Mouse (Mus musculus) left cerebral cortex, postnatal 25 days (tissue): ENCODE measurements at regions not wholly inside any gene's neighbourhood (a gene's known extent, or its start where the extent isn't known, plus 50 kb on each side); places are given as distances from the start of the nearest gene placed in this dataset.

ENCODE experiments used
- DNase-seq, 2 experiments: peaks; one replicate each; pipeline ENCODE4 v3.0.0; 2022; ENCODE audit warnings: low spot score in 2 of 2, mixed read lengths in 1 of 2
- intact Hi-C: fragments of 180-260 bp; cut with DNase I; formaldehyde crosslinking; loops from one replicate; pipeline ENCODE4 v1.15.1; 2025

DNA sequence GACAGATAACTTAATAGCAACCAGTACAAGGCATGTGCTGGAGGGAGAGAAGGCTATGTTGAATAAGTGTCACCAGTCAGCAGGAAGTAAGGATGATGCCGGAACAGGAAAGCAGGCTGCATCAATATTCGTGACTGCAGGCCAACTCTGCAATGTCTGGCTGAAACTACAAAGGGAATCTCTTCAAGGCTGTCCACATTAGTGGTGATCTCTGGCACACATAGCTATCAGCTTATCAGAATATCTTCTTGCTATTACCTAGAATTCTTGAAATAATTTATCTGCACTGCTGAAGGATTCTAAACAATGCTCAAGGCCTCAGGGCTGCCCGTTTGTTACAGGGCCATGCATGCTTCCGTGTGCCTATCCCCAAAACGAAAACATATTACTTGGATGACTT, 596.9 kb upstream of the Map3k7 start:
- no peak for DNase-seq
- intact Hi-C loops: no loop called here

GRCm38 (mm10) chr4:31370062-31370461, 593.8 kb upstream of the Map3k7 start:
- intact Hi-C loops: no loop called here
- DNase-seq: peak in 1 of 2 experiments; percentile 4

DNA sequence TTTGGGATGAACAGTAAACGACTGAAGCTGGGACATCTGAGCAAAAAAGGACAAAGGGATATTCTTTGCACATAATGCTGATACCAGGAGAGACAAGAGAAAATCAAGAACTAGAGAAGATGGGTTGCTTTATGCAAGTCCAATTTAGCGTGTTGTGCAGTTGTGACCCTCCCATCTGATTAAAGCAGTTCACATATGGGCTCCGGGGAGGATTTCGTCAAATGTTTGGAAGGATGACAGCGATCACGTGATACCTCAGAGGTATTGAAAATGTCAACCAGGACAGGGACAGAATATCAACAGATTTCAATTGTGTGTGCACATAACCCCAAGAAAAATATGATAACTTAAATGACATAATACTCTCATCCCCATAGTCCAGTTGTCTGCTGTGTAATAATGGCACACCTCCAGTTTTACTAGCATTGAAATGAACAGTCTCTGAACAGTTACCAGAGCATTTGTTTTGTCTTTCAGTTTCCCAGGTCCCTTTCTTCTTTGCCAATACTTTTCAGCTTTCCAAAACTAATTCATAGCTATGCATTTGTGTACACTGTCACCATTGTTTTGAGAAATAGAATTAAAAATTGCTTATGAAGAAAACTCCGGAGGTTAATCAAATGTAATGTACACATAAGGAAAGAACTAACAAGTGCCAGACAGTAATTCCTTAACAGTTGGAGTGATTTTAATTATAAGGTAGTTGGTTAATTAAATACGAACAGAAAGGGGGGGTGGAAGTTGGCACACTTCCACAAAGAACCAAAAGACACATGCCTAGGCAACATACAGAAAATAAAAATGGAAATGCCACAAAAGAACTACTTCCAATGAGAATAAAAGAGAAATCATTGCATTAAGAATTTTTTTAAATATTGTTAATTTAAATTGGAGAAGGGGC, 582.6 kb upstream of the Map3k7 start:
- DNase-seq: no peak
- intact Hi-C loops: no loop called here

GRCm38 (mm10) chr4:31392932-31393632, 570.8 kb upstream of the Map3k7 start:
- intact Hi-C loops: no loop called here
- DNase-seq: peak in 1 of 2 experiments; percentile 12

DNA sequence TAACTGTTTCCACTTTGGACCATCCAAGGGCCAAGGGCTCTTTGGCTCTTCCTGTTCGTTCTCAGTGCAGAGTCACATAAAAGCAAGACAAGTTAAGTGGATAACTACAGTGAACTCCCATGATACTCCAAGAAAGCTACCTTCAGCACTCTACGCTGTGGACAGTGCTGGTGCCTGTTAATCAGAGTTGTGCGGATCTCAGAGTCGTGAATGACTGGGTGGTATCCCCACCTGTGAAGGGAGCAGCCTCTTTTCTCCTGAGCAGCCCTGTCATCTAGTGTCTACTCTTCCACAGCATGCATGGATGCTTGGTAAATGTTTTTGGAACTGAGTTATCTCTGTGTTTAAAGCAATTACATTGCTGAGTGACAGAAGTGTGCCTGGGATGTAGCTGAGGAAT, 568.4 kb upstream of the Map3k7 start:
- no peak for DNase-seq
- intact Hi-C loops: no loop called here

GRCm38 (mm10) chr4:31403976-31404375, 559.9 kb upstream of the Map3k7 start:
- intact Hi-C loops: no loop called here
- no peak for DNase-seq

GRCm38 (mm10) chr4:31404840-31405714, 558.8 kb upstream of the Map3k7 start:
- DNase-seq: peak in 1 of 2 experiments; percentile 31
- intact Hi-C loops: no loop called here

DNA sequence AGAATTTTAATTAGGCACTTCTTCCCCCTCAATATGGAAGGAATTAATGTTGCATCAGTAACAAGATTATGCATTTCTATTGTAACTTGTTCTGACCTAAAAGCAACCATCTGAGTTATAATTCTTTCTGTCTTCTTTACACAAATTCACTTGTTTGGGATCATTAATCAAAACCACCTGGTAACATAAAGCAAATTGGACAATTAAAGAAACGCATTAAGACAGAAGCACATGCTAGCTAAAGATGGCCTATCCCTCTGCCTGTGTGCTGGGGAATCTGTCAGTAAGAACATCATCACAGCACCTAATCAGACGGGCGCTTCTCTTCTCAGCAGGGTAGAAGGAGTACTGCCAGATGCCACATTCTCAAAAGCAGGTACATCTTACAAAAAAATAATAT, 553.7 kb upstream of the Map3k7 start:
- intact Hi-C loops: no loop called here
- no peak for DNase-seq

DNA sequence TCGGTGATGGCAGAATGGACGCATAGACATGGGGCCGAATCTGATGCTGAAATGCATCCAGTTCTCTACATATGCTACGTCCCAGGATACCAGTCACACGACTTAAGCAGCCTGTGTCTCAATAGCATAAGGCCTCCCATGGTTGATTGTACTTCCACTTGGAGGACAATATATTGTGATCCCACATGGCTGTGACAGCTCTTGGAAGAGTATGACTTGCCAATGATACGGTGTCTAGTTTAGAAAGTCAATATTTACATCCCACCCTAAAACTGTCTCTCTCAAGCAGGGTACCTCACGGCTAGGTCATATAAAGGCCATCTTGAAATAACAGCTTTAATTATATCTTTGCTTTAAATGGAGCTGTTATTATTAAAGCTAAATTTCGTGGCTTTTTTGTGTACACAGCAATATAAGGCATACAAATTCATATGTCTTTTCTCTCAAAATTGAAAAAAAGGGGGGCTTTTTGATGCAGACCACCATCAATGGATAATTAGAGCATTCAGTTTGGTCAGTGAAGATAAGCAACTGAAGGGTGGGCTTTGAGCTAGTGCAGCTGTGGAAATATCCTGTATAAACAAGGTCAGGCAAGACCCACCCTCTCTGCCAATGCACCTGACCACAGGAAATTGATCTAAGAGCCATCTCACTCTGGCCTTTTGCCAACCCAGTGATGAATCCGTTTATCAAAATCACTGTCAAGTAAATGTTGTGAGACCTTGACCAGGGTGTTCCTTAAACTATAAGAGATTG, 551.9 kb upstream of the Map3k7 start:
- intact Hi-C loops: no loop called here

GRCm38 (mm10) chr4:31417161-31417560, 546.7 kb upstream of the Map3k7 start:
- intact Hi-C loops: no loop called here
- no peak for DNase-seq

More for the DNA sequence above, 551.9 kb upstream of the Map3k7 start:
- no peak for DNase-seq

DNA sequence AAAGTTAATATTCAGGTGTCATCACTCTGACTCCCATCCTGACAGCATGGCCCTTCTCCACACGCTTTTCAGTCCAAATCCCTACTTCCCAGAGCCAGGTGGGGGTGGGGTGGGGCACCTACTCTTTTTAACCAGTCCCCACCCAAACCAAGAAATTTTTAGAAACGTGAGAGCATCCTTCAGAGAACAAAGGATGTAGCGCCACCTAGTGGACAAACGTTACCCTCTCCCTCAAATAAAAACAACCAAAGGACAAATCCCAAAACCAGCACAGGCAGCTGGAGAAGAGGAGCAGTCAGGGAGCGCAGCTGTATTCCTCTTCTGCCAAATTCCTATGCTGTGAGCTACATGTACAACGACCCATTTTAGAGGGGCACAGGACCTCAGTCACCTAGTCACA, 544.7 kb upstream of the Map3k7 start:
- intact Hi-C loops: no loop called here
- peak; percentile 77 to 82 for DNase-seq

DNA sequence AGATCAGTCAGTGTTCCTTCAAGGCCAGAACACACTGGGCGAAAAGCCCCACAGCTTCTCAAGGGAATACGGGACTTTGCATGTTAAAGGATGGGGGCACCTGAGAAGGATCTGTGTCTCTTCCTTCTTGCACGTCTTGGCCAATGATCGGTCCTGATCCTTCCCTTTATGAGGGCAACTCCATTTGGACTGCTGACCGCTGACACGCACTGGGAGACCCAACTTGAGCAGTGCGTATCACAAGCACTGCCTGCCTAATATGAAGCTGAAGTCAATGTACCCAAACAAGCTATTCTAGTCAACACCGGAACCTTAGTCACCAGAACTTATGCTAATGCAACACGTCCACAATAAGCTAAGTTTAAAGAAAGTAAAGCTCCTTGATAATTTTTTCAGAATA, 543.7 kb upstream of the Map3k7 start:
- intact Hi-C loops: loop anchor here (10.0 kb wide), 1 partner anchor 515 kb away; no protein-coding TSS in a partner anchor
- DNase-seq: peak in 1 of 2 experiments; percentile 8

- no peak for DNase-seq
- intact Hi-C loops: loop anchor here (10.0 kb wide), 1 partner anchor 513 kb away; no protein-coding TSS in a partner anchor
Observed at GRCm38 (mm10) chr4:31421386-31421785, 542.5 kb upstream of the Map3k7 start.

DNA sequence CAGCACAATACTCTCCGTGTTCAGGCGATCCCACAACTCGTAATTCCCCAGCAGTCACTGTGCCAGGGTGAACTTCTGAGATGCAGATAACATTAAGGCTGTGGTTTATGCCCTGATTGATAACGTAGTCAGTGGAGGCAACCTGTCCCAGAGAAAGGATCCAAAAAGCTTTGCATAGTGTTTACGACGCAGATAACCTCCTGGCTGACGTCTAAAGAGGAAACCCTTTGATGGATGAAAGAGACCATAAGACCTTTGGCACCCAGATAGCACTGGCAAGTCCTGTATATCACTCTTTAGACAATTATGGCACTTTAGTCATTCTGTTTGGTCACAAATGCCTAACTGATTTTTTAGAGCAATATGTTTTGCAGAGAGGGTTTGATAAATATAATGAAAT, 538.8 kb upstream of the Map3k7 start:
- no peak for DNase-seq
- intact Hi-C loops: loop anchor here (10.0 kb wide), 1 partner anchor 510 kb away; no protein-coding TSS in a partner anchor

- intact Hi-C loops: loop anchor here (10.0 kb wide), 1 partner anchor 509 kb away; no protein-coding TSS in a partner anchor
- no peak for DNase-seq
Observed at GRCm38 (mm10) chr4:31425716-31426115, 538.2 kb upstream of the Map3k7 start.

GRCm38 (mm10) chr4:31426169-31427030, 537.5 kb upstream of the Map3k7 start:
- intact Hi-C loops: loop anchor here (10.0 kb wide), 1 partner anchor 508 kb away; no protein-coding TSS in a partner anchor
- DNase-seq: no peak

DNA sequence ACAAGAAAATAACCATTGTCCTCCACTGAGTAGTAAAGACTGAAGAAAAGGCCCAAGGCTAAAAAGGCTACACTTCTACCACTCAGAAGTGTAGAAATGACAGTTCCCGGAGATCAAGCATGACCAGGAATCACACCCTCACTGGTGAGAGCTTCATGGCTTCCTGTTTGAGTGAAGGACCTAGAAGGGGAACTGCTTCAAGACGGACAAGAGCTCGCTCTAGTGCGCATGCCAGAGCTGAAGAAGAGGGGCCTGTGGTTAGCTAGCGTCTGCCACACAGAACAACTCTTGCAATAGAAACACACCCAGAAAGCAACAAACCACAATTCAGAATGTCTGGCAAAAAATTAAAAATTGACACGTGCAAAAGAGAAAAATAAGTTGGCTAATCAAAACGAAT, 530.0 kb upstream of the Map3k7 start:
- intact Hi-C loops: no loop called here
- no peak for DNase-seq

GRCm38 (mm10) chr4:31454898-31455297, 509.0 kb upstream of the Map3k7 start:
- DNase-seq: peak in 1 of 2 experiments; percentile 4
- intact Hi-C loops: no loop called here
